Mouse (Mus musculus) kidney, adult 9 months (tissue): ENCODE results near the gene Prkcd.
"Not testable (repeated sequence)": the region's sequence is repeated elsewhere in the genome, so short reads cannot be mapped to it uniquely, and the experiment has no call there.

ENCODE experiments used
- DNase-seq: peaks from one replicate; pipeline ENCODE4 v3.0.0; 2022

Prkcd gene

DNA sequence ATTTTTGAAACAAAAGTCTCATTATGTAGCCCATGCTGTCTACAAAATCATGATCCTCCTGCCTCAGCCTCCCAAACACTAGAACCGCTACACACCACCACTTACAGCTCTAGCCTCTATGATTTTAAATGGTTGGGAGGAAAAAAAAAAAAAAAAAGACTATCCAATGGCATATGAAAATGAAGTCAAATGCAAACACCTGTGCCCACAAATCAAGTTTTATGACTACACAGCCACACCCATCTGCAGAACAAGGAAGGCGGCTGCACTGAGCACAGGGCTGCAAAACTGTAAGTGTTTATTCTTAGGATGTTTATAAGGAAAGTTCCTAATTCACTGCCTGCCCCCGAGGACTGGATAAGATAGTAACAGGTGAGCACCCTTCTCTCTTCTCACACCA, 29.6 kb downstream of the Prkcd start:
- no peak for DNase-seq

- DNase-seq: no peak
These were observed 30.3 kb downstream of the Prkcd start for GRCm38 (mm10) chr14:30595576-30596313.

DNA sequence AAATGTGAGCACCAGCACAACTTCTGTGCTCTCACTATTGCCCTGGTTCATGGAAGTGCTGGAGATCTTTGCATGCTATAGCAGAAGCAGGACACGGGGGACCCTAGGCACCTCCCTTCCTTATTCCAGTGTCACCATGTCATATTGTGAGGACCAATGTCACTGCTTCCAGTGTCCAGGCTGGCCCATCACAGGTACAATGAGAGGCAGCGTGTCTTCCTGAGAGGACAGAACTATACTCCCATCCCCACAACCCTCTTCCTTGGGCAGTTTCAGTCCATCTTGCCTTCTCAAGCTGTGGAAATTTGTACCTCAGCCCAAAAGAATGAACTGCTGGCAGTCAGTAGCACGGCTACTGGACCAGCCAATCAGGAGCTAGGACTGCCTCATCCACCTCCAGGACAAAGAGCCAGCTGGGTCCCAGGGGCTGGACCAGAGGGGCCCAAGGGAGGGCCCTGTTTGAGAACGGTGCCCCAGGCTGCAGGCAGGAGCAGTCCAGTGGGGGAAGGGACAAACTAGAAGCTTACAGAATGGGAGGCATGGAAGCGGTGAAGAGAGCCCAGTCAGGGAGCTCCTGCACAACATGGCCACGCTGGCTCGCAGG, 31.8 kb downstream of the Prkcd start:
- no peak for DNase-seq

DNA sequence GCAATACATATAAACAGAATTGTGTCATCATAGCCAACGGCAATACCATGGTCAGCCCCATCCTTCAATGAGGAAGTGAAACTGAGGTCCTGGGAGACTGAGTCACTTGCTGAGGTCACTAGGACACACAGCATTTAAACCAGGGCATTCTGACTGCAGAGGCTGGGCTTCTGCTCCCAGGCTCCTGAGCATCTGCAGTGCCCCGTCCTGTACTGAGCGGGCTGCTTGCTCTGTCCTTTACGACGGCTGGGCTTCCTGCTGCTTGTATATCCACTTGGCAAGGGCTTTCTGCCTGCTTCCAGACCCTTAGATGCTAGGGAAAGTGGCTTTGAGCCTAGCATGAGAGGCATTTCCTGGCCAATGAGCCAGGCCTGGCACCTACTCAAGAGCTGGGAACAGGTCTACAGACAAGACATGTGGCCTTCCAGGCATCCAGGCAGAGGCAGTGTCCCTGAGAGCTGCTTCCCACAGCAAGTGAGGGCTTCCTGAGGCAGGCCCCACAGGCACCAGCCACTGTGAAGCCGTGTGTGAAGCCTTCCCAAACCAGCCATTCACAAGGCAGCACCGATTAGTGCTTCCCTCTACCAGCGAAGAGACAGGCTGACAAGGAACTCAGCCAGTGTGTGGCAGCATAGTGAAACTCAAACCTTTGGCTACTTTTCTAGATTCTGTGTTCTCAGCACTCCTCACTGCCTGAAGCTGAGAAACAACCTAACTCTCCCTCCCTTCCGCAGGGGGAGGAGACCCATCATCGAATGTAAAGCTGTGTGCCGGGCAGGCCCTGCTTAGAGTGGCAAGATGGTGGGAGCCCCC, 32.5 kb downstream of the Prkcd start:
- DNase-seq: peak; percentile 63

DNA sequence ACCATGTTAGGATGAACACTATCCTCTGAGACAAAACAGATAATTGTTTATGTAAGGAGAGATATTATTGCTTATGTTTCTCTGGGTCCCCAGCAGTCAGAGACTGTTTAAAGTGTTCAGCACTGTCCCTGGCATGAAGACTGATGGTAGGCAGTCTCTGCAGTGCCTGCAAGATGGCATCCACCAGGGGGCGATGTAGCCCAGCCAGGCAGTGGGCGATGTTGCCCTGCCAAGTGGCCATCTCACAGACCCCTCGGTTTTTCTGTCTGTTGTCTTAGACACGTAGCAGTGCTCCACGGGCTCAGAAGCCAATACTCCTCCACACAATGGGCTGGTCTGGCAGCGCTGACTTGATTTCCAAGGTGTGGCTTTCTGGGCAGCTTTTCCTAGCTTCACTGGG, 34.6 kb downstream of the Prkcd start:
- peak; percentile 80 for DNase-seq

DNA sequence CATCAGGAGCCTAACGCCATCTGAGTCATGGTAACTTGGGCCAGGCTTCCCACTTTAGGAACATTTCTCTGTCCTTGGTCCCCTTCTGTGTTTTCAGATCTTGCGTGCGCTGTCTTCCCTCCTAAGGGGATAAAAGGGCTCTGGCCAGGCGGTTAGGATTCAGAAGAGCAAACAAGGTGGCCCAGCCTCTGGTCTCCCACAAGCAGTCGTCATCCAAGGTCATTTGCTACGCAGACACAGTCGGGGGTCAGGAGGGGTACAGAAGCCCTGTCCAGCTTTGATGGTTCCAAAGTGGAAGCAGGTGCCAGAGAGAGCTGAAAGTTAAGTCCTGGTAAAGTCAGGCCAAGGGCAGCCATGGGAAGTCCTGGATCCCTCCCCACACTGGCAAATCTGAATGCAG, 35.1 kb downstream of the Prkcd start:
- no peak for DNase-seq

- no peak for DNase-seq
These were observed 35.9 kb downstream of the Prkcd start for GRCm38 (mm10) chr14:30590041-30590645.

DNA sequence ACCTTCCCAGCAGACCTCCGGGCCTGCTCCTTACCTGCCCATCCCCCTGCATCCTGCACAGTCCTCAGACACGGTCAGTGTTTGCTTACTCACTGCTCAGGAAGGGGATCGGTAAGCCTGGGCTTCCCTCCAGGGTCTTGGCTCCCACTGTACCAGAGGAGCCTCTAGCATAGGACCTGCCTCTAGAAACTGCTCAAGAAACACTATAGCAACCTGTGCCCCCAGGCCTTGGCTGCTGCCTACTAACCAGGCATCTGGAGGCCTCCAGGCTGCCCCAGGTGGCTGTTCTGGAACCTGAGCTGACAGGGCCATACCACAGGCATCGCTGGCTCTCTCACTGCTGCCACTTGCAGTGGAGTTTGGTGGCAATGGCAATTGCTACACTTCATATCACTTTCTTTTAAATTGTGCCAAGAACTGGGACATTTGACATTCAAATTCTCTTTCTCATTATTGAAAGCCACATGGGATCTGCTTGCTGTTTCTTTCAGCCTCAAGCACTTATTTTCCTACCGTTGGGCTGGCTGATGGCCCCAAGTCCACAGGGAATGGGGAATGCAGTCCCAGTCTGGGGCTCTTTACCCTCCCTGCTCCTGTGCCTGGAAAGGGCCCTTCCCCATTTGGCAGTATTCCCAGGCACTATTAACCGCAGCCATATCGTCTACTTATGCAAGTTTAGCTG, 39.1 kb downstream of the Prkcd start:
- no peak for DNase-seq

DNA sequence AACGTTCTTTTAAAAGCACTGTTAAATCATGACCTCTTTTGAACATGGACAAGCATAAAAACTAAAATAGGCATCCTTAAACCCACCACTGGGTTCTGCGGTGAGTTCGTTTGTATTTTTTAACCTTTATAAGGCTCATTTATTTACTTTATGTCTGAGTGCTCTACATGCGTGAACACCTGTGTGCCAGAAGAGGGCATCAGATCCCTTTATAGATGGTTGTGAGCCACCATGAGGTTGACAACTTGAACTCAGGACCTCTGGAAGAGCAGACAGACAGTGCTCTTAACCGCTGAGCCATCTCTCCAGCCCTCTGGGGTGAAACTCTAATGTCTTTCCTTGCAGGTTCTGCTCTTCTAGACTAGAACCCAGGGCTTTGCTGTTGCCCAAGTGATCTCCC, 40.7 kb downstream of the Prkcd start:
- no peak for DNase-seq

DNA sequence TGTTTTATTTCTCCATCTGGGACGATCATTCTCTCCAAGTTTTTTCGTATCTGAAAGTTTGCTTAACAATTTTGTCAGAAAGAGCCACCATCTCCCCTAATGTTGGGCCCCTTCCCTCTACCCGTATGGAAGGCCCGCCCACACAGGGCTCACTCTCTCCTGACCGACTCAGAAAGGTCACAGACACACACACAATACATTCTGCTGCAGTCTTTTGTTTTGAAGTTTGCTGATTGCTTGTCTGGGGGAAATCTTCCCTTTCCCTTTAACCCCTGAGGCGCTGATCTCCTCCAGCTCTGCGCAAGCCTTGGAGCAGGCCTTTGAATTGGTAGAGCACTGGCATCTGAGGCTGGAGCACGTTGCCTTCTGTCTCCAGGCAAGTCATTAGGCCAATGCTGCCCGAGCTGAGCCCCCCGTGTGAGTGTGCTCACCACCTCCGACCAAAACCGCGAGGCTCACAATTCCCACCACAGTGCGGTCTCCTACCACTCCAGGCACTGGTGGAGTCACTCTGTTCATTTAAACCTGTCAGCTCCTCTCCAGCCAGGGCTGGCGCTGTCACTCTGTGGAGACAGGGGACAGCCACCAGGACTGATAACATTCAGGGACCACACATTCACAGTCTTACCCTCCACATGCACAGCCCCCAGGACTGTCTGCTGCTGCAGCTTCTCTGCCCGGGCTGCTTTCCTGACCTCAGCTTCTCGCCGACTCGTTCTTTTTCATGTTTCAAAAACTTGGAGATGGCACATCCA, 41.3 kb downstream of the Prkcd start:
- no peak for DNase-seq

DNA sequence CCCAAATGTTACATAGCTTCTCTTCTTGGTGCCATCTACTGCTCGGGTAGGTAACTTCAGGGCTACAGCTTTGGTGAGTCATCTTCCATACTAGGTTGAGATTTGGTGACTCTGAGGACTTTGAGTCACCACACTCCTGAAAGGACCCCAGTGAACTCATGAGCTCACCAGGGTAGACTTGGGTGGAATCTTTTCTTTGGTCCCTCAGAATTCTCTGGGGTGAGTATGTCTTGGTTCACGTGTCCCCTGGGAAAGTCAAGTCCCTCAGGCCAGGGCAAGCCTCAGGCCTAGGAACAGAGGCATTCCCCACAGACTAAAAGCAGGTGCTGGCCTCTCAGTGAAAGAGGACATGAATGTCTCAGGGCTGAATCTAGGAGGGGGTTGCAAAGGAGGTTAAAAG, 41.9 kb downstream of the Prkcd start:
- no peak for DNase-seq

GRCm38 (mm10) chr14:30581238-30581637, 44.8 kb downstream of the Prkcd start:
- no peak for DNase-seq

- no peak for DNase-seq
These were observed 46.1 kb downstream of the Prkcd start for GRCm38 (mm10) chr14:30579882-30580281.

- no peak for DNase-seq
These were observed 46.8 kb downstream of the Prkcd start for GRCm38 (mm10) chr14:30579180-30579579.

DNA sequence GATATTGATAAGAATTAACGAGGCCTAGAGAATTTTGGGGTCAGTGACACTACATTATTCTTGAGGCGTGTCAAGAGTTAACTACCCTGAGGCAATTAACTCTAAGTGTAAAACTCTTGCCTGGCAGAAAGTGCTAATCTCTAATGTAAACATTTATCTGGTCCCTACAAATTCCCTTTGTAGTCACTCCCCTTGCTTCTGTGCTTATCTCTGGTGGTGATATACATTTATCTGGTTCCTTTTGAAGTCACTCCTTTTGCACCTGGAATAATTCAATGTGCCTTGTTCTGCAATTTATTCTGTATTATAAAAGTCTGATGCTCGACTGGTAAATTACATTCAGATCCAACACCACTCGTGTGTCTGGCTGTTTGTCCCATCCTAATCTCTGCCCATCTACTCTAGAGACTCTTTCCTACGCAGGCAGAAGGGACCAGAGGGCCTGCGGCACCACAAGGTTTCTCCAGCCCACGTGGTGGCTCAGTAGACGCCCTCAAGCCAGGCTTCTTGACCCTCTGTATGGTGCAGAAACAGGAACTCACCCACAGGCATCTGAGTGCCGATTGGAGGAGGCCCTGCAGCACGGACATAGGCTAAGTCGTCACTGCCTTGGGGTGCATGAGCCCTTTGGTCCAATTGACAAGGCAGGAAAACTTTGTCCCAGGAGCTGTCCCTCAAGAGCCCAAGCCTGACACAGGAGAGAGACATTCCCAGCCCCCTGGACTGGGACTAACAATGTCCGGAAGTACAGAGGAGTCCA, 48.5 kb downstream of the Prkcd start:
- DNase-seq: not testable (repeated sequence)

- no peak for DNase-seq
These were observed 49.8 kb downstream of the Prkcd start for GRCm38 (mm10) chr14:30576260-30576659.

DNA sequence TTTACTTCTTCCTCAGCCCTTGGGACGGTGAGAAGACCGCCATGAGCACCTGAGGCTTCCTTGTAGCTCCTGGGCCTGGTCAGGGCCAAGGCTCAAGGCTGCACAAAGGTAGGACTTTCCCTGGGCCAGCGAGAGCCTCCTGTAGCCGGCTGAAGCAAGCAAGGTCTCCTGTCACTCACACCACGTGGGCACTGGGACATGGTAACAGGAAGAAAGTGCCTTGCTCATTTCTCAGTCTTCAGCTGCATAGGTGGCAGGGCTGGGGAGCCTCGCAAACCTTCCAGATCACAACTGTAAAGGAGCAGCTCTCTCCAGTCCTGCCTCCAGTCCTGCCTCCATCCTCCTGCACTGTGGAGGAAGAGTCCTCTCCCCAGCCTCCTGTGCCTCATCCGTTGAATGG, 50.2 kb downstream of the Prkcd start:
- no peak for DNase-seq

DNA sequence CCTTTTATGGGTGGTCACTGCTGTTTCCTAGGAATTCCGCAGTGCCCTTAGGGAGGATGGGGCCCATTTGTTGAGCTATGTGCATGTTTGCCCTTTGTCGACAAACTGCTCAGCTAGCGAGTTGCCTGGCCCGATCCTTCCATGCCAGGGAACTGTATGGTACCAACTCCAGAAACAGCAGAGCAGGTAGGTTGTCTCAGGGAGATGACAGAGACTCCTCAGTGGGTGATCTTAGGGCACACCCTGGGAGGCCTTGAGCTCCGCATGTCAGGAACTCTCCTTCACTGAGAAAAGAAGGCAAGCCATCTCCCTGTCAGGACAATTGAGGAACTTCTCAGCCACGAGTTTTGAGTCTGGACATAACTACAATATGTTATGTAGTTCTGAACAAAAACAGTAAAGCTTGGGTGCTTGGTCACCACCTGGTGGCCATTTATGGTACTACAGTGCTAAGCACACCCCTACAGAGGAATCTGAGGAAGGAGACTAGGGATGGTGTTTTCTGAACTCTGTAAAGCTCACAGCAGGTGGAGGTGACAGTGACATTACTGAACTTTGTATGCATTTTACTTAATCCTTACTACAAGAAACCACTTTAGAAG, 51.9 kb downstream of the Prkcd start:
- peak; percentile 87 for DNase-seq

DNA sequence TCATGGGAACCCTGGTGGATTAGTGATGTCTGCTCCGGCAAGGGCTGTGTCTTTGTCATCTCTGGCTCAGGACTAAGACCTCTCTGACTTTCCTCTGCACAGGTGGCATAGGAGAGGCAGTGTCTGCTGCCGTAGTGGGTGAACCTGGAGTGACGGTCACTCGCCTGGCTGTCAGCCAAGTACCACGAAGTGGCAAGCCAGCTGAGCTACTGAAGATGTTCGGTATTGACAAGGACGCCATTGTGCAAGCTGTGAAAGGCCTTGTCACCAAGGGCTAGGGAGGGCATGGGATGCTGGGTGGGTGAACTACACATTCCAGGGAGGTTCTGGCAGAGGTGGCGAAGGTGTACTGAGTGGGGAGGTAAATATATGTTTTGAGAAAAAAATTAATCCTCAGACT, 52.8 kb downstream of the Prkcd start:
- DNase-seq: no peak

DNA sequence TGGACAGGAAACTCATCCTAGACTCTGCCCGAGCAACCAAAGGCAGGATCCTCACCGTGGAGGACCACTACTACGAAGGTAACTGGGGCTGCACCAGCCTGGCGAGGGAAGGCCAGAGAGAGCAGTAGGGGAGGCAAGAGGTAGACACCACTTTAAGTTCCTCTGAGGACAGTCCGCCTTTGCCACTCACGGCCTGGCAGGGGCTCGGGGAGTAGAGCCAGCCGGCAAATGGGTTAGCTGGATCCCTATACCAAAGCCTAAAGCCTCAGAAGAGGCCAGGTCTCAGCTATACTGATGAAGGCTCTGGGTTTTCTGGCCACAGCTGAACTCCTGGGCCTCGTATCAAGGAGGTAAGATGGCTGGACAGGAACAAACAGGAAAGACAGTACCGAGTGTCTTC, 53.8 kb downstream of the Prkcd start:
- no peak for DNase-seq

GRCm38 (mm10) chr14:30570303-30570702, 55.7 kb downstream of the Prkcd start:
- no peak for DNase-seq
